Mouse (Mus musculus) liver, embryonic 18 days (tissue): Measurements from ENCODE around the gene Gm8229. TPM values are rescaled to one million over a fixed set of nuclear protein-coding genes. Genes with fewer than 3 reads are reported as not detected.

Source experiments
- polyA plus RNA-seq: library from polyadenylated mRNA; depleted of rRNA; stranded (reverse); fragments of >200 nt; gene quantifications from 2 replicates; pipeline ENCODE4 v1.2.3, GENCODE M21; 2012; rRNA removed

Gm8229 gene
- polyA plus RNA-seq, result not detected in 2 replicates

GRCm38 (mm10) chr14:44365057-44365456, at the start of gene Gm8229:
Gene Gm8229 (plus strand): TSS chr14:44365357.

GRCm38 (mm10) chr14:44338484-44338883, 26.7 kb upstream of the Gm8229 start, which contains the start of gene Gm5930:
Gene Gm5930 (minus strand): TSS chr14:44338584.

GRCm38 (mm10) chr14:44410588-44410987, 45.4 kb downstream of the Gm8229 start, which contains the start of gene Gm3371:
Gene Gm3371 (minus strand): TSS chr14:44410688.

Other genes starting within 250 kb of the Gm8229 start
- gene Gm3327, start 241.5 kb upstream of the Gm8229 start, polyA plus RNA-seq, result not detected in 2 replicates
- not detected in 2 replicates for gene Gm8212, start 167.7 kb upstream of the Gm8229 start, polyA plus RNA-seq
- not detected in 2 replicates for gene 4930503E14Rik, start 152.1 kb upstream of the Gm8229 start, polyA plus RNA-seq
- not detected in 2 replicates for gene Gm8220, start 79.8 kb upstream of the Gm8229 start, polyA plus RNA-seq
- gene Gm5930, start 26.8 kb upstream of the Gm8229 start, polyA plus RNA-seq, result not detected in 2 replicates
- not detected in 2 replicates for gene Gm3371, start 45.3 kb downstream of the Gm8229 start, polyA plus RNA-seq
- not detected in 2 replicates for gene Gm8232, start 68.3 kb downstream of the Gm8229 start, polyA plus RNA-seq
- not detected in 2 replicates for gene BC061237, start 127.1 kb downstream of the Gm8229 start, polyA plus RNA-seq
- not detected in 2 replicates for gene Gm17093, start 152.9 kb downstream of the Gm8229 start, polyA plus RNA-seq
- gene Gm8247, start 217.8 kb downstream of the Gm8229 start, polyA plus RNA-seq, result not detected in 2 replicates